Mouse (Mus musculus) testis, adult 2 months (tissue): ENCODE measurements at regions not wholly inside any gene's neighbourhood (a gene's known extent, or its start where the extent isn't known, plus 50 kb on each side); places are given as distances from the start of the nearest gene placed in this dataset.

Experiments used
- CTCF ChIP-seq: fragments of 200-500 bp; IDR thresholded peaks from 2 replicates; pipeline ENCODE4 v1.5.1; 2012; ENCODE audit warnings: low read depth, mild to moderate bottlenecking, inconsistent platforms, low read length, moderate library complexity; ENCODE audit not compliant: control insufficient read depth, insufficient read depth, insufficient replicate concordance
- POLR2A ChIP-seq: fragments of 200-500 bp; IDR thresholded peaks from 2 replicates; pipeline ENCODE4 v1.6.1; 2012; ENCODE audit warnings: low read depth, mild to moderate bottlenecking, inconsistent platforms, low read length, moderate library complexity; ENCODE audit not compliant: control insufficient read depth

- TF ChIP-seq CTCF (no peak), POLR2A (no peak)
Observed at GRCm38 (mm10) chr13:102157369-102158130, 389.5 kb upstream of the Pik3r1 start.
